8 mouse cellular contexts compared by ENCODE assay signal in the genomic region with DNA sequence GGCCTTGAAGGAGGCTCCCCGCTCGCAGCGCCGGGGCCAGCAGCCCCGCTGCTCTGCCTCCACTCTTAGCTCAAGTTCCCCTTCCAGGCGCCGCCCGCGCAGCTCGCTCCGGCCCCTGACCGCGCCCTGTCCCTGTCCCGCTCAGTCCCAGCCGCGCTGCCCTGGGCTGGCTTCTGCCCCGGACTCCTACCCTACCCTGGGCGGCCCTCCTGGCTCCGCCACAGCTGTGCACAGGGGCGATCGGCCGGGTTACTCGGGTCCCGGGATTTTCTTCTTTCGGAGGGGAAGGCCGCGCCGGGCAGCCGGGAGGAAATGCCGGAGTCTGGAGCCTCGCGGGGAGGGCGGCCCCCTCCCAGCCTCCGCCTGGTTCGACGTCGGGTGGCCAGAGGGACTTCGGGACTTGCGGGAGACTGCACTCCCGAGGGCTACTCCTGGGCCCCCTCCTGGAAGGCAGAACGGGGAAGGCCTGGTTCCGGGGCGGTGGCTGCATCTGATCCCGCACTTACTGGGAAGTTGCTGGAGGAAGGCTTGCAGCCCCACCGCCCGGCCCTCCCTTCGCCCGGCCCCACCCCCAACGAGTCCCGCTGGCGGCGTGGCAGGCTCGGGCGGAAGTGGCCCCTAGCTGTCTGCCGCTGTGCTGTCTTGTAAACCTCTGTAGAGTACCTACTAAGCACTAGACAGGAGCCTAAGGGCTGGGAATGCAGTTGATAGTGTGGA. TPM values are rescaled to one million over a fixed set of nuclear protein-coding genes. Genes with fewer than 3 reads are reported as not detected.
A peak's percentile ranks its signal among the peaks of the same experiment; 100 is the strongest.
DNase-seq lines count a peak whose midpoint lies in the region; ATAC-seq and TF ChIP-seq lines count a peak whose summit lies in the region.

Gene Itpripl2 (minus strand): TSS at position 545 of the 717 bp plus-strand sequence.

- peak within 1 kb of the TSS; percentile 82 for H3K4me3 ChIP-seq in limb, embryonic 13.5 days
- peak within 1 kb of the TSS; percentile 60 for H3K4me3 ChIP-seq in midbrain, embryonic 12.5 days
- H3K4me3 ChIP-seq in small intestine, adult 2 months (ENCODE audit: low read depth, low read length) = peak within 1 kb of the TSS; percentile 95

- TF ChIP-seq POLR2A in small intestine, adult 2 months (IDR thresholded peaks at IDR 0.05; ENCODE audit: low read depth, low read length) = peak; percentile 74; the same call in 1 of the 2 replicates

- in situ Hi-C loops in Patski (cut with MboI; ENCODE audit: low pct_unique_long_range_greater_than_20kb) = no loop called here

- H3K4me1 ChIP-seq in limb, embryonic 13.5 days = peaks cover 45% of the 10 kb centered on the region
- H3K4me1 ChIP-seq in midbrain, embryonic 12.5 days = peaks cover 24% of the 10 kb centered on the region
- H3K4me1 ChIP-seq in small intestine, adult 2 months (ENCODE audit: control insufficient read depth, insufficient read depth, insufficient read length, low read length) = peaks cover 32% of the 10 kb centered on the region

- H3K36me3 ChIP-seq in limb, embryonic 13.5 days = peaks cover 17% of the 10 kb centered on the region
- H3K36me3 ChIP-seq in midbrain, embryonic 12.5 days = no peaks in the 10 kb centered on the region
- H3K36me3 ChIP-seq in small intestine, adult 2 months (ENCODE audit: control insufficient read depth, insufficient read depth, low read length) = peaks cover 11% of the 10 kb centered on the region

- peak within 1 kb of the TSS; percentile 96 for H3K9ac ChIP-seq in limb, embryonic 13.5 days
- H3K9ac ChIP-seq in midbrain, embryonic 12.5 days (replicated peaks) = peak within 1 kb of the TSS; percentile 61

- peak within 1 kb of the TSS; percentile 83 for H3K27ac ChIP-seq in limb, embryonic 13.5 days
- no peak within 1 kb of the TSS for H3K27ac ChIP-seq in midbrain, embryonic 12.5 days (replicated peaks)
- H3K27ac ChIP-seq in small intestine, adult 2 months (ENCODE audit: insufficient read depth, low read depth, low read length) = peak within 1 kb of the TSS; percentile 92

- H3K27me3 ChIP-seq in Patski = no peaks in the 10 kb centered on the region
- peaks cover 16% of the 10 kb centered on the region for H3K27me3 ChIP-seq in limb, embryonic 13.5 days
- H3K27me3 ChIP-seq in midbrain, embryonic 12.5 days = peaks cover 64% of the 10 kb centered on the region
- no peaks in the 10 kb centered on the region for H3K27me3 ChIP-seq in small intestine, adult 2 months (ENCODE audit: control insufficient read depth, insufficient read depth, low read length)

- no peak for TF ChIP-seq CTCF in Patski (IDR thresholded peaks at IDR 0.05)
- TF ChIP-seq CTCF in small intestine, adult 2 months (IDR thresholded peaks at IDR 0.05; ENCODE audit: extremely low read depth, insufficient read length, insufficient replicate concordance, low read depth, low read length) = no peak; the same call in 1 of the 2 replicates

- ATAC-seq in Patski = peak; percentile 68
- ATAC-seq in limb, embryonic 13.5 days (ENCODE audit: low FRiP score, low read depth) = peak; percentile 86
- peak; percentile 88 for ATAC-seq in midbrain, embryonic 12.5 days (ENCODE audit: low FRiP score, low read depth)
- ATAC-seq in erythroid progenitor cell, adult 5-6 weeks (replicated peaks; ENCODE audit: low FRiP score, poor library complexity, severe bottlenecking) = no peak

- peak within 1 kb of the TSS; percentile 89 for H3K4me2 ChIP-seq in limb, embryonic 13.5 days (replicated peaks)
- peak within 1 kb of the TSS; percentile 74 for H3K4me2 ChIP-seq in midbrain, embryonic 12.5 days (replicated peaks)

- POLR2A ChIA-PET in Patski (lab: Charles Lee) = interaction anchor here (0.5 to 1.8 kb wide), 4 partner anchors 10 to 45 kb away, joined by 3 to 4 read pairs (median 4); no protein-coding TSS in a partner anchor

- under 1% methylated on average over 51 of the region's 55 CpGs for WGBS in limb, embryonic 13.5 days
- WGBS in midbrain, embryonic 12.5 days = under 1% methylated on average over 55 of the region's 55 CpGs
- under 1% methylated on average over 55 of the region's 55 CpGs for WGBS in small intestine, adult 2 months

- H3K9me3 ChIP-seq in limb, embryonic 13.5 days = no peaks in the 10 kb centered on the region
- no peaks in the 10 kb centered on the region for H3K9me3 ChIP-seq in midbrain, embryonic 12.5 days

- no peak for DNase-seq in Patski (ENCODE audit: low read depth, low spot score)
- DNase-seq in c-Kit-positive CD71-negative TER-119-negative erythroid progenitor cells, embryonic 14.5 days (ENCODE audit: low read depth) = peak; percentile 41
- DNase-seq in gastrocnemius, postnatal 25 days = peak; percentile 86
- peak; percentile 65 for DNase-seq in induced T-regulatory cell, adult 2 months (ENCODE audit: low read depth)

- CTCF ChIA-PET in Patski (lab: Charles Lee) = interaction anchor here (0.8 kb wide), 1 partner anchor 11 kb away, joined by 3 read pairs; no protein-coding TSS in a partner anchor

RNA-seq across cellular contexts. Expression of gene Itpripl2, which starts in this region (rescaled TPM):
- polyA plus RNA-seq in Patski (2021) = 23.7 TPM
- 10 to 100 TPM; 10.4 to 11.4 TPM for total RNA-seq in gastrocnemius, postnatal 25 days (2021)
- 6.1 and 6.4 TPM in 2 replicates for polyA plus RNA-seq in limb, embryonic 13.5 days (2015; fragmentation: Nextera tagmentation; extraction: Ambion mirVana)
- 2.0 and 2.2 TPM in 2 replicates for polyA plus RNA-seq in midbrain, embryonic 12.5 days (2016; fragmentation: Nextera tagmentation; extraction: Ambion mirVana)
- 12.4 and 31.6 TPM in 2 replicates for polyA plus RNA-seq in small intestine, adult 2 months (2012; rRNA removed)
- total RNA-seq in erythroid progenitor cell, adult 5-6 weeks (2015; ENCODE audit: low replicate concordance) = 1.7 and 4.0 TPM in 2 replicates
- total RNA-seq in erythroid progenitor cell, adult 5-6 weeks (2017; ENCODE audit: low replicate concordance) = 2.7 and 4.6 TPM in 2 replicates
